Comparison of ENCODE assay signal across 8 mouse cellular contexts in the genomic region with DNA sequence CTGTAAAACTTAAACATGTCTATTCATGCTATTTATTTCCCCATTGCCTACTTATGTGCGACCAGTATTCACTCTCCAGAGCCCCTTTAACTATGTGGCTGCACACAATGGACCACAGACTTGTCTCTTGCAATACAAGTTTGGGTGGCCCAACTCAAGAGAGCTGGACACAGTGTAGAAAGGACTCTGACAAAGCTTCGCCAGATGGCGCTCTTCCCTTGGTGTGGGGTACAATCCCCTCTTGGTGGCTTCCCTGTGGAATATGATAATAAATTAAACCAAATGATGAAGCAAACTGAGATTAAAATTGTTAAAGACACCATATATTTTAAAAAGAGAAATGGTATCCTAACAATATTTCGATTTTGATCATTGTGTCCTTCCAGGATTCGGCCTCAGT.
A peak's percentile ranks its signal among the peaks of the same experiment; 100 is the strongest.
DNase-seq lines count a peak whose midpoint lies in the region; ATAC-seq and TF ChIP-seq lines count a peak whose summit lies in the region.

No protein-coding gene starts in this region.

- WGBS in limb, embryonic 14.5 days, result 59% methylated on average over 5 of the region's 5 CpGs

- DNase-seq in cerebellum, adult 11 months, result peak; percentile 3
- peak; percentile 5 for DNase-seq in layer of hippocampus, adult 11-12 months (ENCODE audit: low spot score)
- no peak for DNase-seq in layer of hippocampus, postnatal 10 days (ENCODE audit: low spot score in 2 of 2)
- peak; percentile 27 for DNase-seq in R1 (ENCODE audit: low read depth, low spot score)
- peak; percentile 7 for DNase-seq in limb, embryonic 14.5 days (ENCODE audit: low spot score)
- DNase-seq in frontal cortex, adult 2 months (ENCODE audit: extremely low spot score in 1 of 2, low spot score in 1 of 2), result no peak
- DNase-seq in urinary bladder, postnatal 4 days (ENCODE audit: low spot score in 2 of 2), result no peak

- H3K4me3 ChIP-seq in limb, embryonic 14.5 days (replicated peaks; ENCODE audit: low read length), result no peak overlapping the region

- ATAC-seq in cerebellum, adult (ENCODE audit: insufficient number of reproducible peaks, low FRiP score, low TSS enrichment), result no peak
- ATAC-seq in limb, embryonic 14.5 days (ENCODE audit: low FRiP score, low read depth), result no peak

- H3K9me3 ChIP-seq in limb, embryonic 14.5 days (ENCODE audit: control insufficient read depth, low read length), result no peaks in the 10 kb centered on the region

- H3K27ac ChIP-seq in limb, embryonic 14.5 days (replicated peaks; ENCODE audit: low read depth, low read length), result no peak overlapping the region

- TF ChIP-seq POLR2A in limb, embryonic 14.5 days (IDR thresholded peaks at IDR 0.05; ENCODE audit: borderline replicate concordance, extremely low read depth, insufficient read depth, insufficient read length), result no peak

- no peaks in the 10 kb centered on the region for H3K36me3 ChIP-seq in limb, embryonic 14.5 days (ENCODE audit: control insufficient read depth, insufficient read depth, low read length)

- H3K4me1 ChIP-seq in limb, embryonic 14.5 days (ENCODE audit: control insufficient read depth, insufficient read depth, low read length), result no peaks in the 10 kb centered on the region

- H3K9ac ChIP-seq in limb, embryonic 14.5 days (ENCODE audit: low read depth, low read length, severe bottlenecking), result no peak overlapping the region

- no peaks in the 10 kb centered on the region for H3K27me3 ChIP-seq in limb, embryonic 14.5 days (ENCODE audit: control insufficient read depth, insufficient read depth, low read length)

- no peak overlapping the region for H3K4me2 ChIP-seq in limb, embryonic 14.5 days (replicated peaks; ENCODE audit: low read depth, low read length, severe bottlenecking)

Comparison
In these comparisons a context has a peak if more than half of its experiments do, and no peak if none do; other contexts are left out.
1. DNase-seq: peak in cerebellum, adult 11 months (single experiment), layer of hippocampus, adult 11-12 months (single experiment), R1 (single experiment) and limb, embryonic 14.5 days (single experiment); none in layer of hippocampus, postnatal 10 days (0 of 2), frontal cortex, adult 2 months (0 of 2) and urinary bladder, postnatal 4 days (0 of 2).